Mouse (Mus musculus) limb, embryonic 12.5 days (tissue): ENCODE measurements around the gene Trp53tg5. TPM values are rescaled to one million over a fixed set of nuclear protein-coding genes. Genes with fewer than 3 reads are reported as not detected.

ENCODE experiments used
- ATAC-seq: fragments of 200-750 bp; cut with Nextera tagmentation; 2 replicates; pipeline ENCODE4 v1.8.0; 2017; ENCODE audit warnings: low read depth, moderate TSS enrichment; ENCODE audit not compliant: insufficient number of reproducible peaks, insufficient read depth, low FRiP score, low TSS enrichment
- H3K27ac ChIP-seq: fragments of 300-500 bp; sonication (generic); 2 replicates; pipeline ENCODE4 v1.5.1; 2016; ENCODE audit warnings: mild to moderate bottlenecking, moderate library complexity
- H3K27me3 ChIP-seq: fragments of 300-500 bp; sonication (generic); 2 replicates; pipeline ENCODE4 v1.6.1; 2016; ENCODE audit warnings: mild to moderate bottlenecking, moderate library complexity
- H3K36me3 ChIP-seq: fragments of 300-500 bp; sonication (generic); 2 replicates; pipeline ENCODE4 v1.6.1; 2016; ENCODE audit warnings: mild to moderate bottlenecking, moderate library complexity
- H3K4me1 ChIP-seq: fragments of 300-500 bp; sonication (generic); replicated peaks from 2 replicates; pipeline ENCODE4 v1.6.1; 2016
- H3K4me2 ChIP-seq: fragments of 300-500 bp; sonication (generic); 2 replicates; pipeline ENCODE4 v1.6.1; 2016; ENCODE audit warnings: mild to moderate bottlenecking, moderate library complexity
- H3K4me3 ChIP-seq: fragments of 300-500 bp; sonication (generic); replicated peaks from 2 replicates; pipeline ENCODE4 v1.5.1; 2016; ENCODE audit warnings: mild to moderate bottlenecking
- H3K9ac ChIP-seq: fragments of 300-500 bp; sonication (generic); replicated peaks from 2 replicates; pipeline ENCODE4 v1.6.1; 2016; ENCODE audit warnings: mild to moderate bottlenecking, moderate library complexity
- H3K9me3 ChIP-seq: fragments of 300-500 bp; sonication (generic); 2 replicates; pipeline ENCODE4 v1.6.1; 2016; ENCODE audit warnings: mild to moderate bottlenecking, moderate library complexity
- WGBS: fragments of 180-500 bp; shearing (Covaris S2); methylation state at CpG from one replicate; pipeline ENCODE4 v1.1.7; 2016; 5-methylcytosine and 5-hydroxymethylcytosine counted together
- polyA plus RNA-seq: library from polyadenylated mRNA; unstranded; fragments of >200 nt; fragmentation: Nextera tagmentation; extraction: Ambion mirVana; gene quantifications from 2 replicates; pipeline ENCODE4 v1.2.1, GENCODE M21; 2016

The Trp53tg5 gene
- polyA plus RNA-seq, 1 experiment from 2014 or later: not detected

DNA sequence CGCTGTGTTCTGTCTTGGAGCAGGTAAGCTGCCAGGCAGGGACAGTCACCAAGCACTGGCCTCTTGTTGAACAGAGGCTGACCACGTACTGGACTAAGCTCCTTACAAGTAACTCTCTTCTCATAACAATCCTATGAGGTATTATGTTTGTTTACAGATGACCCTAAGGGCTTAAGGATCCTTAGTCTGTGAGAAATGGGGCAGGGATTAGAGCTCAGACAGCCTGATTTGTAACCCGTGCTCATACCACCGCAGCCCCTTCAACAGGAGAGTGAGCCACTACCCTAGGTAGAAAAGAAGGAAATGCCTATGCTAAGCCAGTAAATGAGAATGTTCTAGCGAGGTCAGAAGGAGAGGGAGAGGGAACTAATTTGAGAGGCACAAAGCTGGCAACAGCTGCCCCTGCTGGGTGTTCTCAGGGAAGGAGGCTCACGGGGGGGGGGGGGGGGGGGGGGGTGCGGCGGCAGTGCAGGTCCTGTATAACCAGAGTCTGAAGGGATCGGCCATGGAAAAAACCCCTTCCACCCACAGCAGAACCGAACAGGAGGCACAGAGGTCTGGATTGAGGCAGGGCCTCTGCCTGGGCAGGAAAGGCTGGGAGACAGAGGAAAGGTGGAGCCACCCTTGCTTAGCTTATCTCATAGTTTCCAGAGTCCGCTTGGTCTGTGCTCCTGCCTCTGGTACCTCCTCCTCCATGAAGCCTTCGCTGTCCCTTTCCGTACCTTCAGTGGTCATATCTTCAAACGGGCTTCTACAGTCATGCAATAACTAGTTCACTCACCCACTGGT, 38.8 kb upstream of the Trp53tg5 start:
- H3K4me3 ChIP-seq: no peak overlapping the region
- no peaks in the 10 kb centered on the region for H3K9me3 ChIP-seq
- no peak overlapping the region for H3K9ac ChIP-seq
- WGBS: 67% methylated on average over 12 of the region's 14 CpGs
- no peaks in the 10 kb centered on the region for H3K27me3 ChIP-seq
- no peak overlapping the region for H3K27ac ChIP-seq
- peaks cover under 1% of the 10 kb centered on the region; the same call in 1 of the 2 replicates for H3K36me3 ChIP-seq
- no peak for ATAC-seq
- no peak overlapping the region for H3K4me2 ChIP-seq
- 0 out of 2 replicates have a peak, but pooled peaks cover 3% of the 10 kb centered on the region for H3K4me1 ChIP-seq

DNA sequence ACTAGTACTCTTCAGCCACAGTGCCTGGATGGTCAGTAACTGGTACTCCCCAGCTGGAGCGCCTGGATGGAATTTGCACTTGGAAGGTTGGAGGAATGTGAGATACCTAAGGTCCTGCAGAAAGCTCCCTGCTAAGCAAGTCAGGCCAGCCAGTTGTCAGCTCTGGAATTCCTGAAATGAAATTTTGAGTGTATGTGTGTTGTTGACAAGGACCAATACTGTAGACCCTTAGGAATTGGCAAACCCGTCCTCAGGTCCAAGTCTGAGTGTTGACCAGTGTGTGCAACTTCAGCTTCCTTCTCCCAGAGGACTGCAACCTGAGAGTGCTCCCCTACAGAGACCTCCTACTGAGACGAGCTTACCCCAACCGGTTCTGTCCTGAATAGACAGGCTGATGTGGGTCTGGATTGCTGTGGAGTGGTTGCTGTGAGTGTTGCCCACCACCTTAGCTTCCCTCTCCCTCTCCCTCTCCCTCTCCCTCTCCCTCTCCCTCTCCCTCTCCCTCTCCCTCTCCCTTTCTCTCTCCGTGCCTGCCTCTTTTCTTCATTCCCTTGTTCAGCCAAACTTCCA, 37.2 kb upstream of the Trp53tg5 start:
- Histone ChIP-seq H3K9me3 (no peaks in the 10 kb centered on the region), H3K4me3 (no peak overlapping the region), H3K9ac (no peak overlapping the region), H3K27ac (no peak overlapping the region), H3K4me1 (0 out of 2 replicates have a peak, but pooled peaks cover 3% of the 10 kb centered on the region), H3K4me2 (no peak overlapping the region), H3K27me3 (no peaks in the 10 kb centered on the region), H3K36me3 (peaks cover 17% of the 10 kb centered on the region)
- ATAC-seq: no peak
- 40% methylated on average over 4 of the region's 5 CpGs for WGBS

DNA sequence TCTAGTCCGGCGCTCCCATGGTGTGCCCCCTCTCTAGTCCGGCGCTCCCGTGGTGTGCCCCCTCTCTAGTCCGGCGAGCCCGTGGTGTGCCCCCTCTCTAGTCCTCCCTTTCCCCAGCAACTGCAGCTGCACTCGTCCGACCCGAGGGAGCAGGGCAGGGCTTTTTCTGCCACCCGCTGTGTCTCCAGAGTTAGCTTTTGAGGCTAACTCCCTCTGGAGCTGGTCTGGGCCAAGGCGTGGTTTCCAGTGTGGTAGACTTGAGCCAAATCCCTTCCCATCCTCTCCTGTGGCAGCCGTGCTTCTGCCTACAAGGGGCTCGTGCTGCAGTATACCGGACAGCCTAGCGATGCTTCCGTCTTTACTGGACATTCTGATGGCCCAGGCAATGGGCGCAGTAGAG, 34.3 kb upstream of the Trp53tg5 start:
- no peak overlapping the region for H3K4me3 ChIP-seq
- H3K4me2 ChIP-seq: no peak overlapping the region
- no peak for ATAC-seq
- H3K4me1 ChIP-seq: 0 out of 2 replicates have a peak, but pooled peaks cover 3% of the 10 kb centered on the region
- peaks cover 10% of the 10 kb centered on the region for H3K9me3 ChIP-seq
- H3K27ac ChIP-seq: no peak overlapping the region
- 89% methylated on average over 19 of the region's 19 CpGs for WGBS
- H3K36me3 ChIP-seq: peaks cover 46% of the 10 kb centered on the region
- H3K27me3 ChIP-seq: no peaks in the 10 kb centered on the region
- H3K9ac ChIP-seq: no peak overlapping the region

DNA sequence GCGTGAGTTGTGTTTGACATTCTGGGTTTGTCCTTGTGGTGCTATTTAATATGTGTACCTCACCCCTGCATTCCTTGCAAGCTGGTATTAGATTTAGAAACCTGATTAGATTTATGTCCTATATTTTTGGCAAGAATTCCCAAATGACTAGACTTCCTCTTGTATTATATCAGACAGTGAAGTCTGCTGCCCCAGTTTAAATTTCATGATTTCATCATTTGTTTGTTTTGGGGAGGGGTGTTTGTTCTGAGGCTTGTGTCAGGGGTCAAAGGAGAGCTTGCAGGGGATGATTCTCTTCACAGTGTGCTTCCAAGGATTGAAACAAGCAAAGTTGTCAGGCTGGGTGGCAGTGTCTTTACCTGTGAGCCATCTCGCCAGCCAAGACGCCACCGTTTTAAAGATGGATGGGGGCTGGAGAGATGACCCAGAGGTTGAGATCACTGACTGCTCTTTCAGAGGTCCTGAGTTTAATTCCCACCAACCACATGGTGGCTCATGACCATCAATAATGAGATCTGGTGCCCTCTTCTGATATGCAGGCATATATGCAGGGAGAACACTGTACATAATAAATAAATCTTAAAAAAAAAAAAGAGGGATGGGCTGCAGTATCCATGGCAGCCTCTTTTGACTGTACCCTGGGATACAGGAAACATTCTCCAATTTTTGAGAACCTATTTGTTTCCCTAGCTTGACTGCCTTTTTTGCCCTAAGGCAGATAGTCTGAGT, 32.3 kb upstream of the Trp53tg5 start:
- Histone ChIP-seq H3K27me3 (no peaks in the 10 kb centered on the region), H3K4me1 (no peaks in the 10 kb centered on the region), H3K4me3 (no peak overlapping the region), H3K27ac (no peak overlapping the region), H3K9me3 (peaks cover 10% of the 10 kb centered on the region), H3K9ac (no peak overlapping the region), H3K4me2 (no peak overlapping the region), H3K36me3 (peaks cover 64% of the 10 kb centered on the region)
- ATAC-seq: no peak
- 91% methylated on average over 4 of the region's 4 CpGs for WGBS

DNA sequence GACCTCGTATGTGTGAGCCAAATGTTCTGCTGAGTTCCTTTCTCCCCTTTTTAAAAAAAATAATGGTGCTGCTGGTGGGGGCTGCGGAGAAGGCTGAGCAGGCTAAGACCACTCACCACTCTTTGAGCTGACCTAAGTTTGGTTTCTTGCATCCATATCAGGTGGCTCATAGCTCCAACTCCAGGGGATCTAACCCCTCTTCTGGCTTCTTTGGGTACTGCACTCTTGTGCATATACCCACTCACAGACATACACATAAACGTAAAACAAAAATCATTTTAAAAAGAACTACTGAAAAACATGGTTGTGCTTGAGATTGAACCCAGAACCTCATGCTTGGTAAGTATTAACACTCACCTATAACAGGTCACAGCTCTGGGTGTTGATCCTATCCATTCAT, 31.4 kb upstream of the Trp53tg5 start:
- Histone ChIP-seq H3K9me3 (peaks cover 10% of the 10 kb centered on the region), H3K9ac (no peak overlapping the region), H3K27ac (no peak overlapping the region), H3K36me3 (peaks cover 73% of the 10 kb centered on the region), H3K4me1 (no peaks in the 10 kb centered on the region), H3K27me3 (no peaks in the 10 kb centered on the region), H3K4me3 (no peak overlapping the region), H3K4me2 (no peak overlapping the region)
- WGBS: 94% methylated on average over 3 of the region's 3 CpGs
- no peak for ATAC-seq

DNA sequence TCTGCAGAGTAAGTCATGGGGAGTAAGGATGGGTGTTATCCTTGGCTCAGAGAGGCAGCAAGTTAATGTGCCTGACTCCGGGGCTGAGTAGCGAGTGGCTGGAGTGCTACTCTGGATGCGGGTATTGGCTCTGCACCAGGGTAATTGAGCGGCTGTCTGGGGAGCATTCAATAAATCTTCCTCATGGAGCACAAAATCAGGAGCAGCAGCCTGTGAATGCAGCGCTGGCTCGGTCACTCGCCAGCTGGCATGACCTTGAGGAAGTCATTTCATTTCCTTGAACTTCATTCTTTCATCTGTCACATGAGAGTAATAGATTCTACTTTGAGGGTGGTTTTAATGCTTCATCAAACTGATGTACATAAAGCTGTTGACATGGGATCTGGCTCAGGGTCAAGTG, 27.0 kb upstream of the Trp53tg5 start:
- Histone ChIP-seq H3K27ac (no peak overlapping the region), H3K4me1 (peaks cover 9% of the 10 kb centered on the region), H3K9me3 (peaks cover 10% of the 10 kb centered on the region), H3K36me3 (peaks cover 62% of the 10 kb centered on the region), H3K27me3 (no peaks in the 10 kb centered on the region), H3K4me2 (no peak overlapping the region), H3K4me3 (no peak overlapping the region), H3K9ac (no peak overlapping the region)
- no peak for ATAC-seq
- WGBS: 92% methylated on average over 7 of the region's 7 CpGs

DNA sequence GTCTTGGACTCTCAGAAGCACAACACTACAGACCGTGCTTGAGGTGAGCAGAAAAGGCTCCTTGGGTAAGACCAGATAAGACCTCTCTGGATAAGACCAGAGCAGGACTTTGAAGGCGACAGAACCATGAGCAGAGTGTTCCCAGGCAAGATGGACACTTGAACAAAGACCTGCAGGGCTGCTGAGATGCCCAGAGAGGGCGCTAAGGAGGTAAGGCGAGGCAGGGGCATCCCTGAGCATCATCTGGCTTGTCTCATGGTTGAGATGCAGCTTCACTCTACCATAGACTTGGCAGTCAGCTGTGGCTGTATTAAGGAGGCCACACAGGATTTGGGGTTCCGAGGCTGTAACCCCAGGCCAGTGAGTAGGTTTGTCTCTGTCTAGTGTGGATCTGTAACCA, 25.8 kb upstream of the Trp53tg5 start:
- Histone ChIP-seq H3K36me3 (peaks cover 50% of the 10 kb centered on the region), H3K4me3 (no peak overlapping the region), H3K4me2 (no peak overlapping the region), H3K9me3 (peaks cover 2% of the 10 kb centered on the region), H3K4me1 (peaks cover 9% of the 10 kb centered on the region), H3K27me3 (no peaks in the 10 kb centered on the region), H3K27ac (no peak overlapping the region), H3K9ac (no peak overlapping the region)
- no peak for ATAC-seq
- 68% methylated on average over 5 of the region's 5 CpGs for WGBS

DNA sequence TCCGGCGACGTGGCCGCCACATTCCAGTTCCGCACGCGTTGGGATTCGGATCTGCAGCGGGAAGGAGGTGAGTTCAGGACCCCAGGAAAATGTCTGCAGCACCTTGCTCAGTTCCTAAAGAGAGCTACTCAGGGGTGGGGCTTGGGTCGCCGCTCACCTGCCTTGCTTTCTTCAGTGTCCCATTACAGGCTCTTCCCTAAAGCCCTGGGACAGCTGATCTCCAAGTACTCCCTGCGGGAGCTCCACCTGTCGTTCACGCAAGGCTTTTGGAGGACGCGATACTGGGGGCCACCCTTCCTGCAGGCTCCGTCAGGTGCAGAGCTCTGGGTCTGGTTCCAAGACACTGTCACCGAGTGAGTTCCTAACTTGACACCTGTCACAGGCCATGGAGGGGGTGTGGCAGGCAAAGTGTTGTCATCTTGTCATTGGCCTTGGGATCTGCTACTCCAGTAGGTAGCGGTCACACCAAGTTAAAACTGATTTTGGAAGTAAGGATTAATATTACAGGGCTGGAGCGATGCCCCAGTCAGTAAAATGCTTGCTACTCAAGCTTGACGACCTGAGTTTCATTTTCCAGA, 24.3 kb upstream of the Trp53tg5 start:
- 6% methylated on average over 21 of the region's 21 CpGs for WGBS
- ATAC-seq: 0 out of 2 replicates have a peak, but pooled peaks have one; percentile 24
- peaks cover 9% of the 10 kb centered on the region for H3K4me1 ChIP-seq

DNA sequence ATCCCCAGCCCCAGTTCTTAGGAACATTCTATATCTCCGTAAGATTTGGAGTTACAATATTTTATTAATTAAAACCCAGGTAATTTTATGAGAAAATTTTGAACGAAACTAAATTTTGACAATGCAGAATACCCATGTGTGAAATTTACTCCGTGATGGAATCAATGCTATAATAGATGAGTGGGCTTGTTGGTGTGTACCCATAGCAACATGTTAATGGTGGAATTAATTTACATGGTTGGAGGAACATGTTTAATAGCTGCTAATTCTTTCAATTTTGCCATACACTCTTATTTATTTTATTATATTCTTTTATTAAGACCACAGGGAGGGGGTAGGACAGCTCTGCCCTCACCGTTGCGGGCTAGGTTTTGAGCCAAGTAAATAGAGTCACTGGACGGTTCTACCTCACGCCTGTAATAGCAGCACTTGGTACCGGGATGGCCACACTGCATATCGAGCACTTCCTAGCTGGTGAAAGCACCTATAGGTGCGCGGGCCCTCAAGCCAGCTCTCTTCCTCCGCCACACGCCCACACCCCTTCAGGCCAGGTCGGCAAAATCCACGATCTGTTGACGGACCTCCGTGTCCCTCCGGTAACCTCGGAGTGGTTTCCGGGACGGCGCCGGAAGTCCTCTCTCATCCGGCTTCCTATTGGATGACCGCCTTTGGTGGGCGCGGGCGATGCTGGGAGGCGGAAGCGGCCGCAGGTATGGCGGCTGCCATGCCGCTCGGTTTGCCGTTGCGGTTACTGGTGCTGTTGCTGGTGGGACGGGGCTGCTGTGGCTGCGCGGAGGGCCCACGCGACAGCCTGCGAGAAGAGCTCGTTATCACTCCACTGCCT, 23.5 kb upstream of the Trp53tg5 start, which contains the start of gene Pigt:
Gene Pigt, plus strand, starts transcription at position 674 of the 844 bp plus-strand sequence.
- peaks cover 9% of the 10 kb centered on the region for H3K4me1 ChIP-seq
- 0 out of 2 replicates have a peak within 1 kb of the TSS, but pooled peaks have one; percentile 62 for H3K27ac ChIP-seq
- peak within 1 kb of the TSS; percentile 67 for H3K9ac ChIP-seq
- H3K9me3 ChIP-seq: no peaks in the 10 kb centered on the region
- peaks cover 28% of the 10 kb centered on the region for H3K36me3 ChIP-seq
- no peaks in the 10 kb centered on the region for H3K27me3 ChIP-seq
- 5% methylated on average over 43 of the region's 43 CpGs for WGBS
- ATAC-seq: peak; percentile 88
- peak within 1 kb of the TSS; percentile 98 for H3K4me2 ChIP-seq
- H3K4me3 ChIP-seq: peak within 1 kb of the TSS; percentile 85

More for the DNA sequence above, 24.3 kb upstream of the Trp53tg5 start:
- peak overlapping the region; percentile 85 for H3K4me3 ChIP-seq
- H3K27me3 ChIP-seq: no peaks in the 10 kb centered on the region
- H3K27ac ChIP-seq: no peak overlapping the region
- peaks cover 35% of the 10 kb centered on the region for H3K36me3 ChIP-seq
- peak overlapping the region; percentile 67 for H3K9ac ChIP-seq
- H3K9me3 ChIP-seq: no peaks in the 10 kb centered on the region
- H3K4me2 ChIP-seq: peak overlapping the region; percentile 98

DNA sequence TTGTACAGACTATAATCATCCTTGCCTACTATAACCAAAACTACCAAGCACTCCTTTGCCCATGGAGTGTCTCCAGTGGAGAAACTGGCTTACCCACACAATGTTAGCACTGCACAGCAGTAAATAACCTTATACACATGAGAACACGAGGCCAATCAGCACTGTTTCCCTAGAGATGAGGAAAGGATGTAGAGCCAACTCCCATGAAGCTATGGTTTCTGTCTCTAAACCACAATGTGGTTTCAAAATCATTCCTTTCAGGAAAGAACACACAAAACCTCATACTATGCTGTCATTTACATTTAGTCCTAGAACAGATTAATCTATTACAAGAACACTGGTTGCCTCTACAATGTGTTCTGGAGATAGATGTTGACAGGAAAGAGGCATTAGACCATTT, 22.8 kb upstream of the Trp53tg5 start:
- 58% methylated on average over 1 of the region's 1 CpGs for WGBS
- H3K4me3 ChIP-seq: no peak overlapping the region
- ATAC-seq: no peak
- no peaks in the 10 kb centered on the region for H3K27me3 ChIP-seq
- H3K36me3 ChIP-seq: peaks cover 22% of the 10 kb centered on the region
- H3K4me1 ChIP-seq: peaks cover 9% of the 10 kb centered on the region
- H3K27ac ChIP-seq: no peak overlapping the region
- H3K9ac ChIP-seq: no peak overlapping the region
- peak overlapping the region; percentile 98; the same call in 1 of the 2 replicates for H3K4me2 ChIP-seq
- H3K9me3 ChIP-seq: no peaks in the 10 kb centered on the region
